Mouse (Mus musculus): Measurements from ENCODE around the gene Shank2.

Gene Shank2

GRCm38 (mm10) chr7:144284241-144285065, 282.7 kb downstream of the Shank2 start:
- peak; percentile 85 for DNase-seq

DNA sequence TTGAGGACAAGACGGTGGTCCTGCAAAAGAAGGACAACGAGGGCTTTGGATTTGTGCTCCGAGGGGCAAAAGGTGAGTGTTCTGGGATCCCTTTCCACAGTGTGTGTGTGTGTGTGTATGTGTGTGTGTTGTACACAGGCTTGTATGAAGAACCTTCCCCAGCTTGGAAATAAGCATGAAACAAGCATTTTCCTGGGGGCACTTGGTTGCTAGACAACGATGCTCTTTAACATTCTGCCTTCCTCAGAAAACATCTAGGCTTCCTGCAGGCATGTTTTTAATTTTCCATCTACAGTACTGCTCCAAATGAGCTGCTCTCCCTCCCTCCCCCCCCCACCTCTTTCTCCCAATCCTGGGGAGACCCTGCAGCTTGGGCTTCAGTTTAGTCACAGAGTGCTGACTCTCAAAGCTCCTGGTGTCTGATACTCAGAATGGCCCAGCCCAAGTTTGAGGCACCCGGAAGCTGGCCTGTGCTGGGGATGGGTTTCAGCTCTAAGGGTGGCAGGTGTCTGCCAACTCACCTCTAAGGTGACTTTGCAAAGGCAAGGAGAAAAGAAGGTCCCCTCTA, 283.4 kb downstream of the Shank2 start:
- DNase-seq: no peak

DNA sequence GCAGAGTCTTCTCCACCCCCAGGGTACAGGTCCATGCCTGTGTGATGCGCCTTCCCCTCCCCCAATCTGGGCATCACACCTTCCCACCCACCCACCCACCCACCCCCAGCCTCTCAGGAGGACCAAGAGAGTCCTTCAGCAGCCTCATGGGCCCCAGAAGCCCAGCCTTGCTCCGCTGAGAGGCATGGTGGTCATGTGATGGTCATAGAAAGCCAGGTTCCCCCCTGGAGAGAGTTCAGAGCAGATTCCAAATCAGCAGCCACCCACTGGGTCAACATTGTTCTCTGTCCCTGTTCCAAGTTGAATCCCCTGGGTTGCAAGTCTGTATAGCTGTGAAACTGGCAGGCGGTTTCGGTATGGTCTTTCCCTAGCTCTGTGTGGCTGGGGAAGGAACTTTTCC, 284.2 kb downstream of the Shank2 start:
- DNase-seq: no peak

DNA sequence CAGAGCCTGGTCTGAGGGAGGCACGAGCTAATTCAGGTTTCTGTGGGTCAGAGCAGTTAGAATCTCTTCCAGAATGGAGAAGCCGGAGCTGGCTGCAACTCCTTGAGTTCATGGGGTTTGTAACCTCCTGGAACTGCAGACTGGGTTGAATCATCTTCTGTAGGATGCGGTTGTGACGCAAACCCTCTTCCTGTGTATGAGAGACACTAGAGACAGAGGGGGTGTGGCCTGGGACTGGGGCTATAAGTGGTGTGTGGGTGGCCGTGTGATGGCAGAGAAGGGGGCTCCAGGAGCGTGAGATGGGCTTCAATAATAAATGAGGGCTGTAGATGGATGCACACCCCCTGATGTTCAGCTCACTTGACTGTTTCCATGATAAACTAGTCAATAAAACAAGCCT, 286.3 kb downstream of the Shank2 start:
- DNase-seq: no peak

DNA sequence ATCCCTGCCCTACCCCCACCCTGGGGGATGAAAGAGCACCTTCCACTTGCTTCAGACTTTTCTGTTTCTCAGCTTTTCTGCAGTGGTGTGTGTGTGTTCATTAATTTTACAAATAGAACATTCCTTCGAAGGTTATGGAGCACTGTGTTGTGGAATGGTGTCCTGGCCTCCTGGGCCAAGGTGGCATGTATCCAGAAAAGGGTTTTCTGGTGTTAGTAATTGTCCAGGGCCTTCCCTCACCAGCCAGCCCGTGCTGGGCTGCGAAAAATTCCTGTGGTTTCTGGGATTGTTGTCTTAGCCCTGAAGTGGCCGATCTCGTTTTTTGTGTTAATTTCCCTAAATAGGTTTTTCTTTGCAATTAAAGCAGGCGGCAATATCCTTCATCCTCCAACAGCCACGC, 289.8 kb downstream of the Shank2 start:
- DNase-seq: no peak

- DNase-seq: no peak
These were observed 291.9 kb downstream of the Shank2 start for GRCm38 (mm10) chr7:144293611-144294010.

GRCm38 (mm10) chr7:144294239-144295200, 292.8 kb downstream of the Shank2 start:
- DNase-seq: peak; percentile 75

GRCm38 (mm10) chr7:144299351-144299750, 297.6 kb downstream of the Shank2 start:
- DNase-seq: no peak

GRCm38 (mm10) chr7:144301646-144302045, 299.9 kb downstream of the Shank2 start:
- DNase-seq: no peak

GRCm38 (mm10) chr7:144302498-144302897, 300.8 kb downstream of the Shank2 start:
- DNase-seq: peak; percentile 63

DNA sequence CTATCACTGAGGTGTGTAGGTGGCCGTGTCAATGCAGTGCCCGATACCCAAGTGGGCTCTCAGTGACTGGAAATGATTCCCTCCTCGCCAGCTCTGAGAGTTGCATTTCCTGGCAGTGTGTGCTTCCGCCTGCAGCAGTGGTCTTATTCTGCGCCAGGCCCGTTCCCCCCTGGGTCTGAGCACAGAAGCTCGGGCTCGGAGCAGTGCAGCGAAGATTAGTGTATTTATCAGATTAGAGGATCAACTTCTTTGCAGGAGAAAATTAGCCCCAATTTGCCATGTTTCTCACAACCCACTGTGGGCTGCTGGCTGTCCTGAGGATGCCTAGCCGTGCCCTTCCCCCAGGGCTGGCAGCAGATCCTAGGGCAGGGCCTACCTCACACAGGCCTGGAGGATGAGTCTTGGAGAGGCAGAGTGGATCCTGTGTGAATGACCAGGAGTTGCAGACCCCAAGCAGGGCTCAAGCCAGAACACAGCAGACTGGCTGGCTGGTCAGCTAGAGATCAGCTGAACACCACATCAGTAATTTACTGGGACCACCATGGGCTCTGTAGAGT, 306.2 kb downstream of the Shank2 start:
- DNase-seq: peak; percentile 64

- DNase-seq: no peak
These were observed 312.8 kb downstream of the Shank2 start for GRCm38 (mm10) chr7:144314438-144315105.

DNA sequence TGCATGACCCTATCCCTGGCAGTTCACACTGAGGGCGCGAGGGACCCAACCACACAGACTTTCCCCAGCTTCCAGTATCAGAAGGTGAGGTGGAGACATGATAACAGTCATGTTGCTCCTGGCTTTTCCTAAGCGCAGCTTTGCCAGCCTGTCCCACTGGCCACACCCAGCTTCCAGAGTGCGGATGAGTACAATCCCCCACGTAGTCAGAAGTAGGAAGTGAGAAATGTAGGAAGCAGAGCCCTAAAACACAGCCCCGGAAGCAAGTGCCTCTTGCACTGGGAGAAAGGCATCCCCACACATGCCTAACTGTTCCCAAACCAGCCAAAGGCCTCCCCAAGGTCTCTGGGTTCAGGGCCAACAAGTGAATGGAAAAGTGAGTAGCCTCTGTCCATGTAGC, 314.5 kb downstream of the Shank2 start:
- no peak for DNase-seq

DNA sequence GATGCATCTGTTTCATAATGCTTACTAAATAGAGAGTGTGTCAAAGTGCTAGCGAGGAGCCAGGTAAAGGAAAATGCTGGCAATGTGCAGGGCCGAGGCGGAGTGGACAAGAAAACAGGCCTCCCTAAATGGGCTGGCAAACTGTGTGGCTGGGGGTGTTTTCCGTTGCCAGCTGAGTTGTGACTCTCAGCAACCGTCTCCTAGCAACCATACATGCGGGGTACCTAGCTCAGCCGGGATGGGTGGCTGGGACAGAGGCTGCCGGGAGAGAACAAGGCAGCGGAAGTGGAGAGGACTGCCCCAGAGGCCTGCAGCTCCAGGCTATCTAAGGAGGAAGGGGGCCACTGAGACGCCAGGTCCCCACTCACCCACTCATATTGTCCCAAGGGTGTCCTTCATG, 315.1 kb downstream of the Shank2 start:
- peak; percentile 77 for DNase-seq

GRCm38 (mm10) chr7:144324077-144324476, 322.3 kb downstream of the Shank2 start:
- no peak for DNase-seq

DNA sequence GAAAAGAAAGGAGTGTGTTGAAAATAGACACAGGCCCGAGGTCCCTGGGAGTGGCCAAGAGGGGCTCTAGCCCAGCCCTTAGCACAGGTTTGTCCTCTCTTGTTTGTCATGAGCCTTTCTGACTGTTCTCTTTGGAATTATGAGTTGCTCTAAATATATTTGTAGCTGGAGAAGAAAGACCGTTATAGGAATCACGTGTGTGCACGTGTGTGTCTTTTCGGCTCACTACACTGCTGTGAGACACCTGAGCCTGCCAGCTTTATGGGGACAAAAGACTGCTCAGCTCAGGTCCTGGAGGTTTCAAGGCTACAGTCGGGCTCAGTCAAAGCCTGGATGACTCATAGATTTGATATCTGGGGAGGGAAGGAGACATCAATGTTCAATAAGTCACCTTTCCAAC, 323.1 kb downstream of the Shank2 start:
- no peak for DNase-seq

- no peak for DNase-seq
These were observed 323.9 kb downstream of the Shank2 start for GRCm38 (mm10) chr7:144325603-144326002.

DNA sequence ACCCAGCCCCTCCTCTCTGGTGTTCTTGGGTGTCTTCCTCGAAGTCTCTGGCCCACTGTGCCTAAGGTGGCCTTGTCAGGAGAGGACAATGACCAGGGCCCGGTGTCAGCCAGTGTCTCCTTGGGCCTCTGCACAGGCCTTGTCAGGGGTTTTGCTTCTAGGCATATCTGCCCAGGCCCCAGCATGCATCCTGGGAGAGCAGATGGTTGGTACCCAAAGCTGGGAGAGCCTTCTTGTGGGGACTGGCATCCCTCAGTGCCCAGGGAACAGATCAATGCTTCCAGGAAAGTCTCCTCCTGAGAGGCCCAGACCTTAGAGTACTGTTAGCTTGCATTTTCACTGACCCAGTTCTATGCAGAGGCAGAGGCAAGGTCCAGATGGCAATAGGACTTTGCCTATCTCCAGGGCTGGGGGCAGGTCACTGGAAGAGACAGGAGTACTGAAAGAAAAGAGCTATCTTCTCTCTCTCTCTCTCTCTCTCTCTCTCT, 327.7 kb downstream of the Shank2 start:
- DNase-seq: no peak

GRCm38 (mm10) chr7:144336626-144337025, 334.9 kb downstream of the Shank2 start:
- peak; percentile 73 for DNase-seq

DNA sequence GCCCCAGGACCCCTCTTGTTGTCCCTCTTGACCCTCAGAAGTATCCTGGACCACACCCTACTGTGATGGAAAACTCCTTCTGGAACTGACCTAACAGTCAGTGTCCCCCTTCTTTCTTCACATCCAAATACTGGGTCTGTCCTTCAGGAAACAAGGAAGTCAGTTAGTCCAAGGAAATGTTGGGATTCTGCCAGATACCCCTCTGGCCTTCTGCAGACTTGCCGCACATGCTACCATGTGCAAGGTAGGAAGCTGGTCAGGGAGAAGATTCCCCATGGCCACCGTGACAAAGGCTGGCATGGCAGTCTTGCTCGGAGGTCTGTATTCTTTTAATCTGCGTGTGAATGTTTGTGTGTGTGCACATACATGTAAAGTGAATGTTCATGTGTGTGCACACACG, 337.0 kb downstream of the Shank2 start:
- no peak for DNase-seq

- DNase-seq: no peak
These were observed 338.6 kb downstream of the Shank2 start for GRCm38 (mm10) chr7:144340376-144340775.

DNA sequence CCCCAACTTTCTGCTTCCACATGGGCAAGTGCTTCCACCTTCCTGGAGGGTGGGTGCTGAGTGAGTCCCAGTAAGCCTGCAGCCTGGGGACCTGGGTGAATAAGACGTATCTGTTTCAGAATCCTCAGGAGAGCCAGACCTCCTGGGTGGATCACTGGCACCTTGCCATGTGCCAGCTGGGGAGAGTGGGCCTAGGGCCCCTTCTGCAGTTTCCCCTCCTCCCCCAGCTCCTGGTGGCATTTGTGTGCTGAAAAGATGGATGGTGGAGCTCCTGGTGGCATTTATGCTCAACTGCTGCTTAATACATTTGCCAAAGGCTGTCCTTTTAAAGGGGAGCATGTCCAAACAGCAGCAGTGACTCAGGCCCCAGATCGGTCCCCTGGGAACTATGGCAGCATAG, 364.4 kb downstream of the Shank2 start:
- DNase-seq: no peak

Measured in retina, postnatal 1 day (tissue).